In genomic region chr2:92727241-92727640, GRCm38 (mm10) we compare ENCODE assay signal across 11 mouse cellular contexts.
A peak's percentile ranks its signal among the peaks of the same experiment; 100 is the strongest.
DNase-seq lines count a peak whose midpoint lies in the region; ATAC-seq and TF ChIP-seq lines count a peak whose summit lies in the region.
"Had no signal": no experiment of that assay in that cellular context is flagged by ENCODE, and none has a peak within 500 bp of the region (broad histone marks: within the 10 kb centered on the region; RNA-seq: fewer than 3 reads in every experiment).

No protein-coding gene starts in this region.

- H3K27ac ChIP-seq in hindbrain, embryonic 10.5 days, result peak overlapping the region; percentile 81
- no peak overlapping the region for H3K27ac ChIP-seq in hindbrain, embryonic 11.5 days (ENCODE audit: low read depth, low read length)
- 0 out of 2 replicates have a peak overlapping the region, but pooled peaks have one; percentile 26 for H3K27ac ChIP-seq in hindbrain, postnatal 0 days

- no peaks in the 10 kb centered on the region for H3K9me3 ChIP-seq in hindbrain, embryonic 10.5 days
- H3K9me3 ChIP-seq in hindbrain, embryonic 11.5 days (ENCODE audit: control insufficient read depth, low read length), result no peaks in the 10 kb centered on the region
- H3K9me3 ChIP-seq in hindbrain, postnatal 0 days (ENCODE audit: low read length), result no peaks in the 10 kb centered on the region
- H3K9me3 ChIP-seq: G1E had no signal

- H3K9ac ChIP-seq in hindbrain, embryonic 11.5 days (ENCODE audit: low read depth, low read length), result no peak overlapping the region
- H3K9ac ChIP-seq in hindbrain, postnatal 0 days (replicated peaks; ENCODE audit: low read length), result no peak overlapping the region

- peaks cover 22% of the 10 kb centered on the region for H3K4me1 ChIP-seq in hindbrain, embryonic 10.5 days (replicated peaks)
- 0 out of 2 replicates have a peak, but pooled peaks cover 3% of the 10 kb centered on the region for H3K4me1 ChIP-seq in hindbrain, embryonic 11.5 days (replicated peaks; ENCODE audit: control insufficient read depth, insufficient read depth, low read length)
- H3K4me1 ChIP-seq in hindbrain, postnatal 0 days (ENCODE audit: insufficient read depth, low read length), result peaks cover 18% of the 10 kb centered on the region

- no peak for DNase-seq in hindbrain, embryonic 10.5 days (ENCODE audit: low spot score)
- no peak for DNase-seq in hindbrain, embryonic 11.5 days (ENCODE audit: low spot score)
- DNase-seq in NIH3T3 (ENCODE audit: low read depth) (peak; percentile 53), liver (no peak)
- DNase-seq in adrenal gland, adult 2 months, result peak; percentile 86
- no peak for DNase-seq in hindbrain, postnatal 0 days (ENCODE audit: low spot score)
- DNase-seq in left cerebral cortex, adult 11 months (ENCODE audit: low spot score), result no peak
- DNase-seq: cerebellum, postnatal 36 days; lung, postnatal 36 days; thymus, adult 2 months had no signal

- TF ChIP-seq CTCF in hindbrain, postnatal 0 days (IDR thresholded peaks at IDR 0.05; ENCODE audit: low read depth), result no peak

- 92% methylated on average over 2 of the region's 2 CpGs for WGBS in hindbrain, embryonic 10.5 days
- 82% methylated on average over 2 of the region's 2 CpGs for WGBS in hindbrain, embryonic 11.5 days
- 90% methylated on average over 2 of the region's 2 CpGs for WGBS in hindbrain, postnatal 0 days

- peaks cover 4% of the 10 kb centered on the region; the same call in 1 of the 2 replicates for H3K27me3 ChIP-seq in hindbrain, embryonic 10.5 days (ENCODE audit: insufficient read depth, poor library complexity, severe bottlenecking)
- H3K27me3 ChIP-seq in hindbrain, embryonic 11.5 days (ENCODE audit: control insufficient read depth, insufficient read depth, low read length), result no peaks in the 10 kb centered on the region
- no peaks in the 10 kb centered on the region for H3K27me3 ChIP-seq in hindbrain, postnatal 0 days (ENCODE audit: insufficient read depth, low read length)

- H3K4me3 ChIP-seq in hindbrain, embryonic 10.5 days, result no peak overlapping the region
- H3K4me3 ChIP-seq in hindbrain, embryonic 11.5 days (ENCODE audit: low read depth, low read length), result no peak overlapping the region
- no peak overlapping the region for H3K4me3 ChIP-seq in hindbrain, postnatal 0 days (ENCODE audit: low read length)

- ATAC-seq in hindbrain, embryonic 11.5 days (ENCODE audit: low FRiP score), result no peak; the same call in 1 of the 2 replicates
- no peak for ATAC-seq in hindbrain, postnatal 0 days

- H3K36me3 ChIP-seq in hindbrain, embryonic 10.5 days, result no peaks in the 10 kb centered on the region
- H3K36me3 ChIP-seq in hindbrain, embryonic 11.5 days (ENCODE audit: control insufficient read depth, insufficient read depth, low read length), result no peaks in the 10 kb centered on the region
- H3K36me3 ChIP-seq in hindbrain, postnatal 0 days (ENCODE audit: insufficient read depth, low read length), result no peaks in the 10 kb centered on the region
- H3K36me3 ChIP-seq: G1E had no signal

- H3K4me2 ChIP-seq in hindbrain, embryonic 11.5 days (replicated peaks; ENCODE audit: low read depth, low read length), result no peak overlapping the region
- no peak overlapping the region for H3K4me2 ChIP-seq in hindbrain, postnatal 0 days (ENCODE audit: low read depth, low read length)

Comparison
In these comparisons a context has a peak if more than half of its experiments do, and no peak if none do; other contexts are left out.
1. DNase-seq: peak in NIH3T3 (single experiment) and adrenal gland, adult 2 months (single experiment); none in hindbrain, embryonic 10.5 days (single experiment), hindbrain, embryonic 11.5 days (single experiment), hindbrain, postnatal 0 days (single experiment), left cerebral cortex, adult 11 months (single experiment) and liver (single experiment).